Mouse (Mus musculus): ENCODE data around the gene Pfdn6.

Gene Pfdn6

GRCm38 (mm10) chr17:33940206-33940805, at the start of gene Pfdn6, which contains the start of gene Wdr46:
Pfdn6 (minus strand) TSS chr17:33940343.
Wdr46 (plus strand) TSS chr17:33940660.
- DNase-seq: peak; percentile 86

GRCm38 (mm10) chr17:33982136-33982535, 42.0 kb upstream of the Pfdn6 start:
- peak; percentile 74 to 82 for DNase-seq

GRCm38 (mm10) chr17:33981192-33981909, 41.2 kb upstream of the Pfdn6 start:
- DNase-seq: peak; percentile 87 to 88

GRCm38 (mm10) chr17:33980181-33981035, 40.3 kb upstream of the Pfdn6 start:
- no peak for DNase-seq

GRCm38 (mm10) chr17:33979512-33980050, 39.4 kb upstream of the Pfdn6 start:
- DNase-seq: no peak

GRCm38 (mm10) chr17:33978631-33979031, 38.5 kb upstream of the Pfdn6 start:
- DNase-seq: peak; percentile 72 to 81

- peak in 1 of 2 experiments; percentile 16 for DNase-seq
These were observed 37.9 kb upstream of the Pfdn6 start for GRCm38 (mm10) chr17:33977861-33978557.

GRCm38 (mm10) chr17:33973572-33973971, 33.4 kb upstream of the Pfdn6 start:
- no peak for DNase-seq

GRCm38 (mm10) chr17:33972691-33973090, 32.5 kb upstream of the Pfdn6 start:
- no peak for DNase-seq

GRCm38 (mm10) chr17:33969394-33969793, 29.3 kb upstream of the Pfdn6 start:
- DNase-seq: no peak

GRCm38 (mm10) chr17:33968927-33969326, 28.8 kb upstream of the Pfdn6 start:
- no peak for DNase-seq

GRCm38 (mm10) chr17:33968489-33968888, 28.3 kb upstream of the Pfdn6 start:
- DNase-seq: peak; percentile 82 to 85

GRCm38 (mm10) chr17:33965846-33966550, 25.9 kb upstream of the Pfdn6 start:
- no peak for DNase-seq

- DNase-seq: no peak
These were observed 25.1 kb upstream of the Pfdn6 start for GRCm38 (mm10) chr17:33965082-33965845.

- DNase-seq: no peak
These were observed 22.7 kb upstream of the Pfdn6 start for GRCm38 (mm10) chr17:33962876-33963275.

- DNase-seq: no peak
These were observed 19.8 kb upstream of the Pfdn6 start for GRCm38 (mm10) chr17:33959948-33960347.

GRCm38 (mm10) chr17:33959135-33959534, 19.0 kb upstream of the Pfdn6 start:
- no peak for DNase-seq

- no peak for DNase-seq
These were observed 18.3 kb upstream of the Pfdn6 start for GRCm38 (mm10) chr17:33958451-33958850.

- DNase-seq: no peak
These were observed 17.4 kb upstream of the Pfdn6 start for GRCm38 (mm10) chr17:33957493-33957892.

- no peak for DNase-seq
These were observed 16.2 kb upstream of the Pfdn6 start for GRCm38 (mm10) chr17:33956336-33956735.

Data from cerebellum, postnatal 36 days (tissue).